Mouse (Mus musculus) kidney, embryonic 16.5 days (tissue): ENCODE measurements at regions not wholly inside any gene's neighbourhood (a gene's known extent, or its start where the extent isn't known, plus 50 kb on each side); places are given as distances from the start of the nearest gene placed in this dataset. TPM values are rescaled to one million over a fixed set of nuclear protein-coding genes. Genes with fewer than 3 reads are reported as not detected.

ENCODE experiments used
- ATAC-seq: fragments of 200-750 bp; cut with Nextera tagmentation; 2 replicates; pipeline ENCODE4 v1.8.0; 2017; ENCODE audit warnings: moderate TSS enrichment; ENCODE audit not compliant: low FRiP score, low TSS enrichment
- H3K27ac ChIP-seq: fragments of 300-500 bp; sonication (generic); 2 replicates; pipeline ENCODE4 v1.5.1; 2014; ENCODE audit warnings: low read length
- H3K27me3 ChIP-seq: fragments of 300-500 bp; sonication (generic); 2 replicates; pipeline ENCODE4 v1.6.1; 2014; ENCODE audit warnings: low read length, control low read depth, mixed read lengths; ENCODE audit not compliant: insufficient read depth
- H3K36me3 ChIP-seq: fragments of 300-500 bp; sonication (generic); 2 replicates; pipeline ENCODE4 v1.6.1; 2014; ENCODE audit warnings: low read length, control low read depth, mixed read lengths; ENCODE audit not compliant: insufficient read depth
- H3K4me1 ChIP-seq: fragments of 300-500 bp; sonication (generic); 2 replicates; pipeline ENCODE4 v1.6.1; 2014; ENCODE audit warnings: low read length, control low read depth, mixed read lengths; ENCODE audit not compliant: insufficient read depth
- H3K4me2 ChIP-seq: fragments of 300-500 bp; sonication (generic); replicated peaks from 2 replicates; pipeline ENCODE4 v1.6.1; 2014; ENCODE audit warnings: low read depth, low read length
- H3K4me3 ChIP-seq: fragments of 300-500 bp; sonication (generic); 2 replicates; pipeline ENCODE4 v1.5.1; 2014; ENCODE audit warnings: mild to moderate bottlenecking, low read length
- H3K9ac ChIP-seq: fragments of 300-500 bp; sonication (generic); replicated peaks from 2 replicates; pipeline ENCODE4 v1.6.1; 2014; ENCODE audit warnings: low read length
- H3K9me3 ChIP-seq: fragments of 300-500 bp; sonication (generic); 2 replicates; pipeline ENCODE4 v1.6.1; 2016; ENCODE audit warnings: low read length, control low read depth
- WGBS: fragments of 180-500 bp; shearing (Covaris S2); extraction: QIAGEN DNeasy Blood & Tissue Kit; methylation state at CpG from one replicate; pipeline ENCODE4 v1.1.7; 2014; 5-methylcytosine and 5-hydroxymethylcytosine counted together
- microRNA-seq: library from miRNA; unstranded; fragments of <30 nt; microRNA quantifications from one replicate; pipeline ENCODE4, GENCODE M21; 2016

DNA sequence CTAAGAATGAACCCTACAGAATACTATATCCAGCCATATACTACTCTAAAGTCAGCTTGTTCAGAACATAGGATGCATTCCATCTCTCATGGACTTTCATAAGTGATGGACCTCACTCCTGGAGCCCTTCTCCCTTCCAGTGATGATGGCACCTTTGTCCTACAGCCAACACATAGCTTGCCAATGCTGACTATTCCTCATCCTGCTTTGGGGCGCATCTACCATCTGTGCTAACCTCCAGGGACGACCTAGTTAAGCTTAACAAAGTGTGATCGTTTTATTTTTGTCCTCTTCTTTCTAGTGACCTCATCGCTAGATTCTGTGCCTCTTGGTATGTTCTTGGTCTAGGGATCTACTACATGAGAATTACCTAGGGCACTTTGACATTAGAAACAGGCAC is 87.0 kb upstream of the Sphkap start:
- no peak for ATAC-seq
- Histone ChIP-seq H3K27ac (no peak overlapping the region), H3K27me3 (no peaks in the 10 kb centered on the region), H3K4me3 (no peak overlapping the region), H3K9ac (no peak overlapping the region), H3K9me3 (no peaks in the 10 kb centered on the region), H3K4me2 (no peak overlapping the region), H3K4me1 (no peaks in the 10 kb centered on the region), H3K36me3 (no peaks in the 10 kb centered on the region)
- 71% methylated on average over 4 of the region's 4 CpGs for WGBS

- no peak for ATAC-seq
- no peak overlapping the region for H3K4me3 ChIP-seq
- no peaks in the 10 kb centered on the region for H3K4me1 ChIP-seq
- no peak overlapping the region for H3K27ac ChIP-seq
- no peaks in the 10 kb centered on the region for H3K36me3 ChIP-seq
- H3K27me3 ChIP-seq = no peaks in the 10 kb centered on the region
- H3K9ac ChIP-seq = no peak overlapping the region
- no peaks in the 10 kb centered on the region for H3K9me3 ChIP-seq
- H3K4me2 ChIP-seq = no peak overlapping the region
- WGBS = 81% methylated on average over 2 of the region's 2 CpGs
Observed at GRCm38 (mm10) chr1:83479111-83479510, 71.1 kb upstream of the Sphkap start.

Small RNA genes lying in the stretch of these regions (microRNA-seq; reads per million reads assigned to microRNA genes)
- not detected for gene Gm25754
